In the genomic region with DNA sequence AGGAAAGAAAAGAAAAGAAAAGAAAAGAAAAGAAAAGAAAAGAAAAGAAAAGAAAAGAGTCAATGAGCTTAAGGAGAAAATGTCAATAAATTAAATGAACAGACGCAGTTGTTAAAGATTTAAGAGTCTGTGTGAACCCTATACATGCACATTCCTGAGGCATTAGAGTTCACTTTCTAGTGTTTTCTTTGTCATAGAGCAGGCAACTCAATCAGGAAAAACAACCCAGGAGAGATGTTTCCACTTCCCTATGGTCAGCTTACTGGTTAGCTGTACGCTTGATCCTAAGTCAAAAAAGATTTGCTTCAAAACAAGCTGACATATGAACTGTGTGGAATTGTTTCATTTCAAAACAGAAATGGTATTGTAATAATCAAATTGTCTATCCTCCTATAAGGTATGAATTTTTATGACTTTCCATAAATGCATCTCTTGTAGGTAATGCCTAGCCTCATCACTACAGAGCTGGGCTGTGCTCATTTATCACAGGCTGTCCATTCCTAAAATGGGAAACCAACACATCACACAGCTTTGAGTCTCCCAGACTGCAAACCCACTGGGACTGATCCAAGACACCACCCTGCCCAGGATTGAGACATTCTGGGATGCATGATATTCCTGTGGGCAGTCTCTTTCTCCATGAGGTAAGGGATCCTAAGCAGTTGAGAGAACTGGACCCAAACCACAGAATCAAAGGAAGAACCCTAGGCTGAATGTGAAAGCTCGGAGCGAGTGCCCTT, we compare ENCODE assay signal across 15 mouse cellular contexts.
"Had no signal": no experiment of that assay in that cellular context is flagged by ENCODE, and none has a peak within 500 bp of the region (broad histone marks: within the 10 kb centered on the region; RNA-seq: fewer than 3 reads in every experiment).

No protein-coding gene starts in this region.

- H3K27ac ChIP-seq: limb, embryonic 12.5 days; liver, embryonic 13.5 days; midbrain, embryonic 10.5 days; neural tube, embryonic 15.5 days; stomach, embryonic 15.5 days had no signal

- H3K9ac ChIP-seq: limb, embryonic 12.5 days; liver, embryonic 13.5 days; liver, postnatal 0 days; neural tube, embryonic 15.5 days; stomach, embryonic 15.5 days had no signal

- DNase-seq: kidney, postnatal 25 days; liver; liver, embryonic 13.5 days; liver, postnatal 0 days; lung, postnatal 36 days; midbrain, embryonic 14.5 days; right cerebral cortex, postnatal 4 days; thymus, adult 2 months; thymus, postnatal 25 days had no signal

- H3K36me3 ChIP-seq: limb, embryonic 12.5 days; liver, embryonic 13.5 days; midbrain, embryonic 10.5 days; neural tube, embryonic 15.5 days; stomach, embryonic 15.5 days had no signal

- H3K9me3 ChIP-seq: limb, embryonic 12.5 days; liver, embryonic 13.5 days; midbrain, embryonic 10.5 days; neural tube, embryonic 15.5 days; stomach, embryonic 15.5 days had no signal

- H3K4me3 ChIP-seq: limb, embryonic 12.5 days; liver, embryonic 13.5 days; midbrain, embryonic 10.5 days; myocyte; neural tube, embryonic 15.5 days; stomach, embryonic 15.5 days had no signal

- H3K4me2 ChIP-seq: limb, embryonic 12.5 days; liver, embryonic 13.5 days; neural tube, embryonic 15.5 days; stomach, embryonic 15.5 days had no signal

- ATAC-seq: intestine, postnatal 0 days; liver, postnatal 0 days had no signal

- H3K4me1 ChIP-seq: limb, embryonic 12.5 days; liver, embryonic 13.5 days; midbrain, embryonic 10.5 days; neural tube, embryonic 15.5 days; stomach, embryonic 15.5 days had no signal

- H3K27me3 ChIP-seq: limb, embryonic 12.5 days; liver, embryonic 13.5 days; neural tube, embryonic 15.5 days; stomach, embryonic 15.5 days had no signal
